Mouse (Mus musculus) thymus, postnatal 25 days (tissue): ENCODE data around the gene Smoc2.

Experiments used
- DNase-seq: peaks from one replicate; pipeline ENCODE4 v3.0.0; 2022

Gene Smoc2

GRCm38 (mm10) chr17:14279177-14279965, at the start of gene Smoc2:
Gene Smoc2, plus strand, starts transcription at chr17:14279506.
- no peak for DNase-seq

- no peak for DNase-seq
Observed at GRCm38 (mm10) chr17:14230698-14231430, 48.4 kb upstream of the Smoc2 start.

GRCm38 (mm10) chr17:14232629-14233028, 46.7 kb upstream of the Smoc2 start:
- peak; percentile 35 for DNase-seq

- no peak for DNase-seq
Observed at GRCm38 (mm10) chr17:14233658-14234057, 45.6 kb upstream of the Smoc2 start.

- DNase-seq, result no peak
Observed at GRCm38 (mm10) chr17:14234774-14235389, 44.4 kb upstream of the Smoc2 start.

- no peak for DNase-seq
Observed at GRCm38 (mm10) chr17:14237134-14237533, 42.2 kb upstream of the Smoc2 start.

- no peak for DNase-seq
Observed at GRCm38 (mm10) chr17:14239960-14240359, 39.3 kb upstream of the Smoc2 start.

- DNase-seq, result no peak
Observed at GRCm38 (mm10) chr17:14242634-14243033, 36.7 kb upstream of the Smoc2 start.

GRCm38 (mm10) chr17:14244195-14244965, 34.9 kb upstream of the Smoc2 start:
- DNase-seq, result no peak

- DNase-seq, result no peak
Observed at GRCm38 (mm10) chr17:14246266-14246665, 33.0 kb upstream of the Smoc2 start.

GRCm38 (mm10) chr17:14247931-14248330, 31.4 kb upstream of the Smoc2 start:
- DNase-seq, result no peak

- DNase-seq, result no peak
Observed at GRCm38 (mm10) chr17:14249595-14249994, 29.7 kb upstream of the Smoc2 start.

- no peak for DNase-seq
Observed at GRCm38 (mm10) chr17:14250401-14250800, 28.9 kb upstream of the Smoc2 start.

- DNase-seq, result no peak
Observed at GRCm38 (mm10) chr17:14252456-14252855, 26.9 kb upstream of the Smoc2 start.

- DNase-seq, result no peak
Observed at GRCm38 (mm10) chr17:14254616-14255015, 24.7 kb upstream of the Smoc2 start.

GRCm38 (mm10) chr17:14257799-14258520, 21.3 kb upstream of the Smoc2 start:
- DNase-seq, result no peak

GRCm38 (mm10) chr17:14258906-14259305, 20.4 kb upstream of the Smoc2 start:
- no peak for DNase-seq

GRCm38 (mm10) chr17:14260966-14261365, 18.3 kb upstream of the Smoc2 start:
- no peak for DNase-seq

- no peak for DNase-seq
Observed at GRCm38 (mm10) chr17:14262217-14262616, 17.1 kb upstream of the Smoc2 start.

GRCm38 (mm10) chr17:14268001-14268400, 11.3 kb upstream of the Smoc2 start:
- DNase-seq, result no peak

GRCm38 (mm10) chr17:14273386-14273785, 5.9 kb upstream of the Smoc2 start:
- DNase-seq, result no peak

- no peak for DNase-seq
Observed at GRCm38 (mm10) chr17:14277310-14277709, 2.0 kb upstream of the Smoc2 start.
